Mouse (Mus musculus): ENCODE measurements around the gene Phc2. TPM values are rescaled to one million over a fixed set of nuclear protein-coding genes. Genes with fewer than 3 reads are reported as not detected.

The Phc2 gene
- total and polyA plus RNA-seq, 3 experiments = 23.7 to 65.5 TPM; not detected in 1

- TF ChIP-seq USF1 (IDR thresholded peaks at IDR 0.05; ENCODE audit: low read depth, low read length) = no peak
- no peak for TF ChIP-seq ZMIZ1 (IDR thresholded peaks at IDR 0.05; ENCODE audit: low read depth, low read length)
- no peak for TF ChIP-seq KAT2A (conservative IDR thresholded peaks at IDR 0.05; ENCODE audit: low read depth, low read length)
Measured at GRCm38 (mm10) chr4:128711455-128712135, 57.1 kb downstream of the Phc2 start (continued).

- H3K79me2 ChIP-seq (ENCODE audit: control insufficient read depth, insufficient read depth, low read length, poor library complexity) = peaks cover 5% of the 10 kb centered on the region; the same call in 1 of the 2 replicates
- H3K27ac ChIP-seq (ENCODE audit: control insufficient read depth, low read depth, low read length) = peak overlapping the region; percentile 77
- TF ChIP-seq MYB (IDR thresholded peaks at IDR 0.05; ENCODE audit: low read depth, low read length) (no peak), NELFE (IDR thresholded peaks at IDR 0.05; ENCODE audit: low read depth, low read length) (no peak), EP300 (IDR thresholded peaks at IDR 0.05; ENCODE audit: low read depth in 1 of 2, low read length in 2 of 2) (no peak), MYC (IDR thresholded peaks at IDR 0.05; ENCODE audit: low read depth, low read length) (no peak), SIN3A (IDR thresholded peaks at IDR 0.05; ENCODE audit: low read length) (peak; percentile 32; the same call in 1 of the 2 replicates), ZMIZ1 (IDR thresholded peaks at IDR 0.05; ENCODE audit: low read depth, low read length) (no peak), JUND (IDR thresholded peaks at IDR 0.05; ENCODE audit: low read depth, low read length) (no peak), UBTF (IDR thresholded peaks at IDR 0.05; ENCODE audit: borderline replicate concordance, insufficient read depth, low read depth, low read length) (no peak)
- H3K9me3 ChIP-seq (replicated peaks; ENCODE audit: insufficient read depth, low read length) = no peaks in the 10 kb centered on the region
- H3K27me3 ChIP-seq (ENCODE audit: control insufficient read depth in 1 of 2, insufficient read depth in 2 of 2, low read length in 2 of 2) = no peaks in the 10 kb centered on the region
- H3K9ac ChIP-seq (ENCODE audit: control insufficient read depth, low read depth, low read length, poor library complexity, severe bottlenecking) = peak overlapping the region; percentile 85
- peaks cover 0 to 19% of the 10 kb centered on the region in 2 experiments; a peak in 2 of 4 replicates for H3K4me1 ChIP-seq (ENCODE audit: control insufficient read depth in 1 of 2, insufficient read depth in 2 of 2, low read length in 2 of 2)
- peak overlapping the region; percentile 71 to 87 for H3K4me3 ChIP-seq (ENCODE audit: control insufficient read depth in 1 of 2, insufficient read depth in 1 of 2, low read depth in 2 of 2, low read length in 2 of 2)
- DNase-seq (ENCODE audit: low read depth, low spot score) = peak; percentile 70
- peaks cover 0 to 8% of the 10 kb centered on the region in 2 experiments; a peak in 2 of 4 replicates for H3K36me3 ChIP-seq (ENCODE audit: control insufficient read depth in 1 of 2, insufficient read depth in 2 of 2, low read length in 2 of 2)
Measured at GRCm38 (mm10) chr4:128712136-128712655, 57.7 kb downstream of the Phc2 start.

GRCm38 (mm10) chr4:128712941-128713340 lies 58.4 kb downstream of the Phc2 start:
- H3K27me3 ChIP-seq (ENCODE audit: control insufficient read depth in 1 of 2, insufficient read depth in 2 of 2, low read length in 2 of 2) = no peaks in the 10 kb centered on the region
- H3K27ac ChIP-seq (ENCODE audit: control insufficient read depth, low read depth, low read length) = no peak overlapping the region
- no peaks in the 10 kb centered on the region for H3K9me3 ChIP-seq (replicated peaks; ENCODE audit: insufficient read depth, low read length)
- H3K36me3 ChIP-seq (ENCODE audit: control insufficient read depth in 1 of 2, insufficient read depth in 2 of 2, low read length in 2 of 2) = peaks cover 0 to 8% of the 10 kb centered on the region in 2 experiments; a peak in 2 of 4 replicates
- DNase-seq (ENCODE audit: low read depth, low spot score) = no peak
- TF ChIP-seq SIN3A (IDR thresholded peaks at IDR 0.05; ENCODE audit: low read length) (no peak), ETS1 (IDR thresholded peaks at IDR 0.05; ENCODE audit: low read depth, low read length) (no peak), MAX (IDR thresholded peaks at IDR 0.05; ENCODE audit: low read length) (no peak), POLR2A (IDR thresholded peaks at IDR 0.05; ENCODE audit: control insufficient read depth in 1 of 2, insufficient read depth in 1 of 2, low read depth in 1 of 2, low read length in 2 of 2, poor library complexity in 1 of 2) (no peak), TBP (IDR thresholded peaks at IDR 0.05; ENCODE audit: low read depth, low read length) (no peak), USF2 (IDR thresholded peaks at IDR 0.05; ENCODE audit: borderline replicate concordance in 1 of 2, insufficient read depth in 1 of 2, low read depth in 1 of 2, low read length in 2 of 2) (no peak), NRF1 (IDR thresholded peaks at IDR 0.05; ENCODE audit: insufficient read depth, low read depth, low read length, poor library complexity, severe bottlenecking) (no peak), MAZ (IDR thresholded peaks at IDR 0.05; ENCODE audit: low read depth, low read length) (no peak), MAFK (IDR thresholded peaks at IDR 0.05; ENCODE audit: borderline replicate concordance, low read depth, low read length) (no peak), TAL1 (IDR thresholded peaks at IDR 0.05; ENCODE audit: low read length) (no peak), HCFC1 (IDR thresholded peaks at IDR 0.05; ENCODE audit: low read depth, low read length) (no peak), USF1 (IDR thresholded peaks at IDR 0.05; ENCODE audit: low read depth, low read length) (no peak)
- H3K4me3 ChIP-seq (ENCODE audit: control insufficient read depth in 1 of 2, insufficient read depth in 1 of 2, low read depth in 2 of 2, low read length in 2 of 2) = no peak overlapping the region
- peaks cover 0 to 19% of the 10 kb centered on the region in 2 experiments; a peak in 2 of 4 replicates for H3K4me1 ChIP-seq (ENCODE audit: control insufficient read depth in 1 of 2, insufficient read depth in 2 of 2, low read length in 2 of 2)
- peaks cover 5% of the 10 kb centered on the region; the same call in 1 of the 2 replicates for H3K79me2 ChIP-seq (ENCODE audit: control insufficient read depth, insufficient read depth, low read length, poor library complexity)
- peak overlapping the region; percentile 85 for H3K9ac ChIP-seq (ENCODE audit: control insufficient read depth, low read depth, low read length, poor library complexity, severe bottlenecking)

All from MEL (cell line).